Mouse (Mus musculus) neural tube, embryonic 14.5 days (tissue): Measurements from ENCODE around the gene Asb17. TPM values are rescaled to one million over a fixed set of nuclear protein-coding genes. Genes with fewer than 3 reads are reported as not detected.

ENCODE experiments used
- ATAC-seq: fragments of 200-750 bp; cut with Nextera tagmentation; 2 replicates; pipeline ENCODE4 v1.8.0; 2017; ENCODE audit warnings: low read depth, mild to moderate bottlenecking, moderate TSS enrichment, moderate library complexity
- H3K27ac ChIP-seq: fragments of 300-500 bp; sonication (generic); 2 replicates; pipeline ENCODE4 v1.5.1; 2014; ENCODE audit warnings: low read depth, mild to moderate bottlenecking, control low read depth, low read length, moderate library complexity, mixed read lengths
- H3K27me3 ChIP-seq: fragments of 300-500 bp; sonication (generic); 2 replicates; pipeline ENCODE4 v1.6.1; 2014; ENCODE audit warnings: low read length; ENCODE audit not compliant: control insufficient read depth, insufficient read depth
- H3K36me3 ChIP-seq: fragments of 300-500 bp; sonication (generic); 2 replicates; pipeline ENCODE4 v1.6.1; 2014; ENCODE audit warnings: low read length, mixed read lengths; ENCODE audit not compliant: control insufficient read depth, insufficient read depth
- H3K4me1 ChIP-seq: fragments of 300-500 bp; sonication (generic); 2 replicates; pipeline ENCODE4 v1.6.1; 2014; ENCODE audit warnings: low read length; ENCODE audit not compliant: control insufficient read depth, insufficient read depth
- H3K4me2 ChIP-seq: fragments of 300-500 bp; sonication (generic); 2 replicates; pipeline ENCODE4 v1.6.1; 2014; ENCODE audit warnings: mild to moderate bottlenecking, low read depth, low read length, control low read depth
- H3K4me3 ChIP-seq: fragments of 300-500 bp; sonication (generic); 2 replicates; pipeline ENCODE4 v1.5.1; 2014; ENCODE audit warnings: low read depth, low read length, control low read depth, mixed read lengths
- H3K9ac ChIP-seq: fragments of 300-500 bp; sonication (generic); replicated peaks from 2 replicates; pipeline ENCODE4 v1.6.1; 2014; ENCODE audit warnings: low read depth, mild to moderate bottlenecking, control low read depth, low read length, mixed read lengths
- H3K9me3 ChIP-seq: fragments of 300-500 bp; sonication (generic); 2 replicates; pipeline ENCODE4 v1.6.1; 2016; ENCODE audit warnings: low read length; ENCODE audit not compliant: control insufficient read depth
- WGBS: fragments of 180-500 bp; shearing (Covaris S2); extraction: QIAGEN DNeasy Blood & Tissue Kit; methylation state at CpG from one replicate; pipeline ENCODE4 v1.1.7; 2014; 5-methylcytosine and 5-hydroxymethylcytosine counted together
- polyA plus RNA-seq: library from polyadenylated mRNA; unstranded; fragments of >200 nt; fragmentation: Nextera tagmentation; extraction: Ambion mirVana; gene quantifications from 2 replicates; pipeline ENCODE4 v1.2.1, GENCODE M21; 2014

The Asb17 gene
- 0.33 TPM in 1 of 2 replicates, not detected in the other for polyA plus RNA-seq

DNA sequence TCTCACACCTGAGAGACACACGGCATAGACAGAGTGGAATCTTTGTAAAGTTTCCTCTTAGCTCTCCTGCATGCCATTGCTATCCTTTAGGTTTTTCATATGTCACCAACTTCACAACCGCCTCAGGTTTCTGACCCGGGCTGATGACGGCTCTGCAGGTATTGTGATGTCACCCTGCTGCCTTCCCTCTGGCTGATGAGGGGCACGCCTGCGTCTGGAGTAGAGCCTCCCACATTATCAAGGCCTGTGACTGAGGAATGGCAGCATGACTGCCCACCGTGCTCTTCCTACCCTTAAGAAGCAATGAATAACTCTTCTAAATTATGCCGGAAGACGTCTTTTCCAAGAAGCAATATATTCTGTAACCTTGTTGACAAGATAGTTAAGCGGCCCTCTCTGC lies at the start of gene Asb17:
Gene Asb17 (plus strand): TSS at position 180 of the 400 bp plus-strand sequence.
- H3K4me1 ChIP-seq = no peaks in the 10 kb centered on the region
- H3K27me3 ChIP-seq = no peaks in the 10 kb centered on the region
- no peak within 1 kb of the TSS for H3K4me2 ChIP-seq
- H3K9ac ChIP-seq = no peak within 1 kb of the TSS
- H3K9me3 ChIP-seq = no peaks in the 10 kb centered on the region
- H3K4me3 ChIP-seq = no peak within 1 kb of the TSS
- WGBS = 82% methylated on average over 10 of the region's 10 CpGs
- no peaks in the 10 kb centered on the region for H3K36me3 ChIP-seq
- no peak for ATAC-seq
- H3K27ac ChIP-seq = no peak within 1 kb of the TSS

DNA sequence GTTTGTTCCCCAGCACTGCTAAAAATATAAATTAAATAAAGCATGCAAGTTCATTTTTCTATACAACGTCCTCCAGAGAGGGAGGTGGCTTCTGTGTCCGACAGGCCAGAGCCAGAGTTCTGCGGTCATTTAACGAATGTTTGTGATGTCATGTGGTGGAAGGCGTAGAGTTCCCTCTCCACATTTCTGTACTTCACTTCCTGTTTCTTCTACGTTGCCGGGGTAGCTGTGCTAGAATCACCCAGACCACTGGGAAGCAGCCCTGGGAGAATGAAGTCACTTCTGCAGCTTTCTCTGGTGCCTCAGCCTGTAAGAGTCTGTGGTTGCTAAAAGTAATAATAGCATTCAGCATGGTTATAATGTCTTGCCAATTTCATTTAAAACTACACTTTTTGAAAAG lies 46.4 kb upstream of the Asb17 start:
- Histone ChIP-seq H3K27me3 (no peaks in the 10 kb centered on the region), H3K27ac (no peak overlapping the region), H3K4me1 (no peaks in the 10 kb centered on the region), H3K9ac (no peak overlapping the region), H3K9me3 (no peaks in the 10 kb centered on the region), H3K4me2 (no peak overlapping the region), H3K4me3 (no peak overlapping the region), H3K36me3 (no peaks in the 10 kb centered on the region)
- ATAC-seq = no peak
- 83% methylated on average over 7 of the region's 7 CpGs for WGBS

DNA sequence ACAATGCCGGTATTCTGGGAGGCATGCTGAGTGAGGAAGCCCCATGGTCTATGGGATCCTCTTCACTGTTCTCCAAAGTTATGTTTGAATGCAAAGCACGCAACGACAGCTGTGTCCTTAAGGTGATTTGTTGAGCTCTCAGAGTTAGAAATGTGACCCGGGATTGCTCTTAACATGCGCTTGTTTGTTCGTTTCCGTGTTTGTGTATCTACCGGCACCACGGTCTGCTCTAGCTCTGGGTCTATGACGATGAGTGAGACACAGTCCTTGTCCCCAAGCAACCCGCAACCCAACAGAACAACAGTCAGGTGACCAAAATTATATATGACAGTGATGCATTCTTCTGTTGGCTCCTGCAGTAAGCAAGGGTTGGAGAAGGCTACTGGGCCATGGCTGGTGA lies 44.4 kb upstream of the Asb17 start:
- WGBS = 87% methylated on average over 11 of the region's 11 CpGs
- no peak overlapping the region for H3K27ac ChIP-seq
- no peaks in the 10 kb centered on the region for H3K27me3 ChIP-seq
- H3K4me2 ChIP-seq = no peak overlapping the region
- no peak overlapping the region for H3K9ac ChIP-seq
- no peak for ATAC-seq
- no peak overlapping the region for H3K4me3 ChIP-seq
- H3K36me3 ChIP-seq = no peaks in the 10 kb centered on the region
- no peaks in the 10 kb centered on the region for H3K9me3 ChIP-seq
- H3K4me1 ChIP-seq = no peaks in the 10 kb centered on the region

DNA sequence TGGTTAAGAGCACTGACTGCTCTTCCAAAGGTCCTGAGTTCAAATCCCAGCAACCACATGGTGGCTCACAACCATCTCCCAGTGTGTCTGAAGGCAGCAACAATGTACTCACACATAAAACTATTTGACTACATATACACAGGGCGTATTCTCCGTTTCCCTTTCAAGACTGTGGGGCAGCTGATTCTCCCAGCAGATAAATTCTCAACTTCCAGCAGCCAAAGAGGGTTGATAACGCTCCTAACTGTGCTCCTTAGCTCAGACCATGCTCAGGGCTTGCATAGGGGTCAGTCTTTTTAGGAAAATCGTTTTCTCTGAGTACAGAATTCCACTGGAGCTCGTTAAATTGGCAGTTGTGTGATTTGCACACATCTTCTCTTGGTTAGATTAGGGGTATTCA lies 43.3 kb upstream of the Asb17 start:
- Histone ChIP-seq H3K27ac (no peak overlapping the region), H3K9ac (no peak overlapping the region), H3K36me3 (no peaks in the 10 kb centered on the region), H3K9me3 (no peaks in the 10 kb centered on the region), H3K27me3 (no peaks in the 10 kb centered on the region), H3K4me3 (no peak overlapping the region), H3K4me2 (no peak overlapping the region), H3K4me1 (no peaks in the 10 kb centered on the region)
- 83% methylated on average over 5 of the region's 5 CpGs for WGBS
- ATAC-seq = no peak

GRCm38 (mm10) chr3:153801541-153801940 lies 42.5 kb upstream of the Asb17 start:
- H3K27me3 ChIP-seq = no peaks in the 10 kb centered on the region
- no peaks in the 10 kb centered on the region for H3K36me3 ChIP-seq
- no peak overlapping the region for H3K9ac ChIP-seq
- WGBS = 87% methylated on average over 6 of the region's 6 CpGs
- no peaks in the 10 kb centered on the region for H3K9me3 ChIP-seq
- no peak for ATAC-seq
- H3K4me3 ChIP-seq = no peak overlapping the region
- H3K4me2 ChIP-seq = no peak overlapping the region
- no peak overlapping the region for H3K27ac ChIP-seq
- no peaks in the 10 kb centered on the region; the same call in 1 of the 2 replicates for H3K4me1 ChIP-seq

DNA sequence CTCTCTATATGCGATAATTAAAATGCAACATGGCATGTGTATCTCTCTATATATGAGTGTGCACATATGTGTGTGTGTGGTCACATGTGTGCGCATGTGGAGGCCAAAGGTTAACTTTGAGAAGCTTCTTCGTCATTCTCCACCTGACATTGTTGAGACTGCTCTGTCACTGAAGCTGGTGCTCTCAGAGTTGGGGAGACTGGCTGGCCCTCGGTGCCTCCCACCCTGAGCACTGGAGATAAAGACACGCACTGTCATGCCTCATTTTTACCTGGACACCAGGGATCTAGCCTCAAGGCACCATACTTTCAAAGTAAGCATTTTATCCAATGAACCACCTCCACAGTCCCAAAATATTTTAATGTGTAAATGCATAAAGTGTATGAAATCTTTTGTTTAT lies 41.4 kb upstream of the Asb17 start:
- H3K9ac ChIP-seq = no peak overlapping the region
- H3K36me3 ChIP-seq = no peaks in the 10 kb centered on the region
- H3K9me3 ChIP-seq = no peaks in the 10 kb centered on the region
- H3K27me3 ChIP-seq = no peaks in the 10 kb centered on the region
- H3K4me1 ChIP-seq = no peaks in the 10 kb centered on the region; the same call in 1 of the 2 replicates
- H3K4me2 ChIP-seq = no peak overlapping the region
- 93% methylated on average over 5 of the region's 5 CpGs for WGBS
- H3K4me3 ChIP-seq = no peak overlapping the region
- no peak for ATAC-seq
- no peak overlapping the region for H3K27ac ChIP-seq

GRCm38 (mm10) chr3:153804032-153804431 lies 40.0 kb upstream of the Asb17 start:
- Histone ChIP-seq H3K4me2 (no peak overlapping the region), H3K4me1 (no peaks in the 10 kb centered on the region; the same call in 1 of the 2 replicates), H3K27me3 (no peaks in the 10 kb centered on the region), H3K36me3 (no peaks in the 10 kb centered on the region), H3K9me3 (no peaks in the 10 kb centered on the region), H3K27ac (no peak overlapping the region), H3K9ac (no peak overlapping the region), H3K4me3 (no peak overlapping the region)
- WGBS = 91% methylated on average over 7 of the region's 7 CpGs
- no peak for ATAC-seq

GRCm38 (mm10) chr3:153806077-153806772 lies 37.8 kb upstream of the Asb17 start:
- 38% methylated on average over 14 of the region's 14 CpGs for WGBS
- H3K9ac ChIP-seq = no peak overlapping the region
- peak; percentile 94 for ATAC-seq

DNA sequence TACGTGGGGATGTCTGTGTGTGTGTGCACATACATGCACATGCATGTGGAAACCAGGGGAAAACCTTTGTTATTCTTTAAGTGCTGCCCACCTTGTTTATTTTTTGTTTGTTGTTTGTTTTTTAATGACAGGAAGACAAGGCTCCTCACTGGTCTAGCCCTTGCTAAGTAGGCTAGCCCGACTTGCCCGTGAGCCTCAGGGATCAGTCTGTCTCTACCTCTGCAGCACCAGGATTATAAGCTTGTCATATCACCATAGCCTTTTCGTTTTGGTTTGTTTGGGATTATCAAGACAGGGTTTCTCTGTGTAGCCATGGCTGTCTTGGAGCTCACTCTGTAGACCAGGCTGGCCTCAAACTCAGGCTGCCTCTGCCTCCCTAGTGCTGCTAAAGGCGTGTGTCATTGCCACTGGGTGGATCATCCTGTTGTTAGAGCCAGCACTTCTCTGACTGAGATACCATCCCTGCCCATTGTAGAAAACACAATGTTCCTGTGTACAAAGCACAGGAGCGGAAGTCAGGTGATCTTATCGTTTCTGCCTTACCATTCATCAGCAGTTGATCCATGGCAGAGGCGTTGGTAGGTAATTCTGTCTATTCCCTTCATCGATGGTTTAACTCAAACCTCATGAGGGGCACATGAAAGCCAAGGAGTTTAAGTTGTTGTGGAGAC lies 37.1 kb upstream of the Asb17 start:
- no peaks in the 10 kb centered on the region for H3K36me3 ChIP-seq
- 89% methylated on average over 9 of the region's 9 CpGs for WGBS
- no peak overlapping the region for H3K27ac ChIP-seq
- H3K9me3 ChIP-seq = no peaks in the 10 kb centered on the region
- H3K4me3 ChIP-seq = no peak overlapping the region
- ATAC-seq = 0 out of 2 replicates have a peak, but pooled peaks have one; percentile 32
- no peaks in the 10 kb centered on the region for H3K27me3 ChIP-seq
- H3K4me2 ChIP-seq = no peak overlapping the region
- H3K9ac ChIP-seq = no peak overlapping the region
- no peaks in the 10 kb centered on the region; the same call in 1 of the 2 replicates for H3K4me1 ChIP-seq

More at GRCm38 (mm10) chr3:153806077-153806772, 37.8 kb upstream of the Asb17 start:
- no peaks in the 10 kb centered on the region; the same call in 1 of the 2 replicates for H3K4me1 ChIP-seq
- H3K27me3 ChIP-seq = no peaks in the 10 kb centered on the region
- no peak overlapping the region for H3K4me2 ChIP-seq
- no peaks in the 10 kb centered on the region for H3K9me3 ChIP-seq
- H3K4me3 ChIP-seq = no peak overlapping the region
- no peaks in the 10 kb centered on the region for H3K36me3 ChIP-seq
- no peak overlapping the region for H3K27ac ChIP-seq
